Mouse (Mus musculus): ENCODE results near the gene Baz2b. TPM values are rescaled to one million over a fixed set of nuclear protein-coding genes. Genes with fewer than 3 reads are reported as not detected.

Gene Baz2b
- polyA plus RNA-seq, 1 experiment from 2014 or later: 46.3 TPM

DNA sequence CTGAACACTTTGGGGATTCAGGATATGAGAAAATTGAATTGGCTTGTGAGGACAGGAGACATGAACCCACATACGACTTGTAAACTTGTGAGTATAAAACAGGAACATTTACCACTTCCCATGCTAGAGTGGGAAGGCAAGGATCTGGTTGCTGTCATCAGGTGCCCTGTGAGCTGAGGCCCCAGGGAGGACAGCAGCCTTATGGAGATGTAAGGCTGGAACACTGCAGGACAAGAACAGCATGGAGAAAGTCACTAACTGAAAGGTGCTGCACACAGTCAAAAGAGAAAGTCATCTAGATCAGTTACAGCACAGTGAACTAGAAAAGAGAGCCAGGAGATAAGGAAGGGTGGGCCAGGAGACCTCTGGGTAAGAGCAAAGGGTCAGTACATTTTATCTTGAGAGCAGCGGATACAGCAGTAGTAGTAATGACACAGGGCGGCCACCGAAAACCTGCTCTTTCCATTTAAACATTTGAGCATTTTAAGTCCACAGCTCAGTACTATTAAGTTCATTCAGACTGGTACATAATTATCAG, 236.5 kb downstream of the Baz2b start:
- no peaks in the 10 kb centered on the region for H3K27me3 ChIP-seq (replicated peaks)
- ATAC-seq: no peak
- no peaks in the 10 kb centered on the region for H3K4me1 ChIP-seq (replicated peaks)
- H3K36me3 ChIP-seq: peaks cover 15% of the 10 kb centered on the region
- H3K4me3 ChIP-seq (replicated peaks): no peak overlapping the region
- 82% methylated on average over 4 of the region's 4 CpGs for WGBS
- H3K9me3 ChIP-seq: no peaks in the 10 kb centered on the region
- no peak overlapping the region for H3K9ac ChIP-seq
- no peak overlapping the region for H3K4me2 ChIP-seq (replicated peaks)
- no peak overlapping the region for H3K27ac ChIP-seq

GRCm38 (mm10) chr2:59970511-59970910, 239.1 kb downstream of the Baz2b start:
- Histone ChIP-seq H3K9ac (no peak overlapping the region), H3K27me3 (replicated peaks) (no peaks in the 10 kb centered on the region), H3K36me3 (peaks cover 21% of the 10 kb centered on the region), H3K4me2 (replicated peaks) (no peak overlapping the region), H3K4me1 (replicated peaks) (no peaks in the 10 kb centered on the region), H3K9me3 (no peaks in the 10 kb centered on the region), H3K27ac (no peak overlapping the region), H3K4me3 (replicated peaks) (no peak overlapping the region)
- WGBS: 79% methylated on average over 9 of the region's 9 CpGs
- no peak for ATAC-seq

DNA sequence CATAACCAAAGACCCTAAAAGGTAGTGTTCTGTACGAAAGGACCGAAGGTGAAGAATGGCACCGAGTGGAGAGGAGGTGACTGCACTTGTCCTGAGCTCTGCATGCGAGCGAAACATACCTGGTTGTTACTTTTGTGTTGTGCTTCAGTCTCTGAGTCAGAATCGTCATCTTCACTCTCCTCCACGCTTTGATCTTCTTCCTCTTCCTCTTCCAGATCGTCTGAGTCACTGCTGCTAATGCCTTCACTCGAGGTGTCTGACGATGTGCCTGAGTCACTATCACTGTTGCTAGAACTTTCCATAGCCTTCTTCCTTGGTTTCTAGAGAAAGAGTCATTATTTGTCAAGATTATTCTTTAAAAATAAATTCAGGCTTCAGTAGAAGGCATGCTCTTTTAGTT, 240.5 kb downstream of the Baz2b start:
- peaks cover 19% of the 10 kb centered on the region for H3K36me3 ChIP-seq
- no peak for ATAC-seq
- H3K4me3 ChIP-seq (replicated peaks): no peak overlapping the region
- H3K4me2 ChIP-seq (replicated peaks): no peak overlapping the region
- no peaks in the 10 kb centered on the region for H3K9me3 ChIP-seq
- no peak overlapping the region for H3K9ac ChIP-seq
- H3K27me3 ChIP-seq (replicated peaks): no peaks in the 10 kb centered on the region
- H3K27ac ChIP-seq: no peak overlapping the region
- H3K4me1 ChIP-seq (replicated peaks): no peaks in the 10 kb centered on the region
- whole genome bisulfite sequencing: 84% methylated on average over 10 of the region's 10 CpGs

DNA sequence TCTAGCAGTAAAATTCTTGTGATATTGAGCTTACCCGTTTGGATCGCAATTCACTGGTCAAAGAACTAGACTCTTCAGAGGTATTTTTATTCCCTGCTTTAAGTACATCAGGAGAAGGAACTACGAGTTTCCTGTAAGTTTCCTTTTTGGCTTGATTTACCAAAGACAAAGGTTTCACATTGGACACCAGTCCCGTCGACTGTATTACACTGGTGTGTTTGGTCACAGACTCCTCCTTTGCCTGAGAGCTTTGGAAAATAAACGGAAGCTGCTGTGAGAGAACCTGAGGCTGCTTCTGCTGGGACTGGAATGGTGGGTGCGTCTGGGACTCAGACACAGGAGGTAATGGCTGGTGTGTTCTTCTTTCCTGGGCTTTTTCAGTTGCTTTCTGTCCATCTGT, 241.0 kb downstream of the Baz2b start:
- ATAC-seq: no peak
- peaks cover 19% of the 10 kb centered on the region for H3K36me3 ChIP-seq
- H3K27me3 ChIP-seq (replicated peaks): no peaks in the 10 kb centered on the region
- H3K4me2 ChIP-seq (replicated peaks): no peak overlapping the region
- 87% methylated on average over 7 of the region's 7 CpGs for WGBS
- no peak overlapping the region for H3K9ac ChIP-seq
- H3K27ac ChIP-seq: no peak overlapping the region
- no peaks in the 10 kb centered on the region for H3K4me1 ChIP-seq (replicated peaks)
- H3K4me3 ChIP-seq (replicated peaks): no peak overlapping the region
- no peaks in the 10 kb centered on the region for H3K9me3 ChIP-seq

GRCm38 (mm10) chr2:59966454-59966853, 243.2 kb downstream of the Baz2b start:
- H3K9me3 ChIP-seq: no peaks in the 10 kb centered on the region
- H3K9ac ChIP-seq: no peak overlapping the region
- no peak overlapping the region for H3K4me2 ChIP-seq (replicated peaks)
- H3K27me3 ChIP-seq (replicated peaks): no peaks in the 10 kb centered on the region
- H3K4me3 ChIP-seq (replicated peaks): no peak overlapping the region
- H3K36me3 ChIP-seq: peaks cover 25% of the 10 kb centered on the region
- ATAC-seq: no peak
- H3K27ac ChIP-seq: no peak overlapping the region
- 84% methylated on average over 6 of the region's 6 CpGs for WGBS
- no peaks in the 10 kb centered on the region for H3K4me1 ChIP-seq (replicated peaks)

DNA sequence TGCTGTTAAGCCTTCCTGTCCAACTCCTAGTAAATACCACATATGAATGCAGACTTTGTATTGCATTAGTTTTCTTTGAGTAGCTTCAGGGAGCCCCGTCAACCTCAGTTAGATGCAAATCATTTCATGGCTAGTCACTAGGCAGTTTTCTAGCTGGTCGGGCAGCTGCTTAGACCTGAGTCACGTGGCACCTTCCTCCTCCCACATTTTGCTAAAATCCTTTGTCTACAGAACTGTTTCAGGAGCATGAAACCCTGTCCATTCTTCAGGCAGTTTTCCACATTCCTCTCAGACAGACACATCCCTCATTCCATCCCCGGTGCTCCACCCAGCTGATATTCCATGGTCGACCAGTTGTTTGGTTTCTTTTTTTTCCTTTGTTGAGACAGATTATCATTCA, 246.6 kb downstream of the Baz2b start:
- H3K4me2 ChIP-seq (replicated peaks): no peak overlapping the region
- H3K27me3 ChIP-seq (replicated peaks): no peaks in the 10 kb centered on the region
- no peak for ATAC-seq
- H3K27ac ChIP-seq: no peak overlapping the region
- 74% methylated on average over 5 of the region's 5 CpGs for WGBS
- H3K4me1 ChIP-seq (replicated peaks): no peaks in the 10 kb centered on the region
- peaks cover 15% of the 10 kb centered on the region for H3K36me3 ChIP-seq
- no peak overlapping the region for H3K4me3 ChIP-seq (replicated peaks)
- H3K9ac ChIP-seq: no peak overlapping the region
- H3K9me3 ChIP-seq: no peaks in the 10 kb centered on the region

DNA sequence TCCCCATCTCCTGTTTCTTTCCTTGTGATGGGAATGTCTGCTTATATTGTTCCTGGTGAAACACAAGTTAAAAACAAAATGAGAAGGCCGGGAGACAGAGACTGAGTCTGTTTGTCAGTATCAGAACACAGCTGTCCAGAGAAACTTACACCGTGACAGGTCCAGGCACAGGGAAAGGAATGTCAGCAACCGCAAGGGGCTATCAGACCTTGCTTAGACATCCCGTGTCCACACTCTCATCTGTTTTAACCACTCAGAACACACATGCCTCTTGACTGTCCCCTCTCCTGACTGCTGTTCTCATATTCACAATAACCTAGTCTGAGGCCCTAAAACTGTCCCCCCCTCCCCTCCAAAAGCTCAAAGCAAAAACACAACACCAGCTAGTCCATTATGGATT, 247.1 kb downstream of the Baz2b start:
- no peak for ATAC-seq

DNA sequence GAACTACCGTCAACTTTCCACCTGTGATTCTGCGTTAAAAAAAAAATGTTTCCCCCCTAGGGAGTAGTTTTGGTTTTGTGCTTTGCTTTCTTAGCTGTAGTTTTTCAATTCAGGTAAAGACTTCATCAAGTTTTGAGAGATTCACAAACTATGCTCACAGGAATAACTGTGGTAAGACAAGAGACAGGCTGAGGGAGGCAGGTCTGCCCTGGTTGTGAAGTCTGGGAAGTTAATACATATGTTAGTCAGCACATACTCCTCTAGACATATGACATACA, 249.2 kb downstream of the Baz2b start:
- Histone ChIP-seq H3K4me2 (replicated peaks) (no peak overlapping the region), H3K4me3 (replicated peaks) (no peak overlapping the region), H3K4me1 (replicated peaks) (no peaks in the 10 kb centered on the region), H3K27ac (no peak overlapping the region), H3K36me3 (peaks cover 10% of the 10 kb centered on the region), H3K9ac (no peak overlapping the region), H3K9me3 (no peaks in the 10 kb centered on the region), H3K27me3 (replicated peaks) (no peaks in the 10 kb centered on the region)
- 88% methylated on average over 2 of the region's 2 CpGs for WGBS
- ATAC-seq: no peak

More for the DNA sequence above, 247.1 kb downstream of the Baz2b start:
- Histone ChIP-seq H3K4me1 (replicated peaks) (no peaks in the 10 kb centered on the region), H3K27ac (no peak overlapping the region), H3K36me3 (peaks cover 16% of the 10 kb centered on the region), H3K9ac (no peak overlapping the region), H3K9me3 (no peaks in the 10 kb centered on the region), H3K27me3 (replicated peaks) (no peaks in the 10 kb centered on the region), H3K4me2 (replicated peaks) (no peak overlapping the region), H3K4me3 (replicated peaks) (no peak overlapping the region)
- 79% methylated on average over 4 of the region's 4 CpGs for WGBS

- Histone ChIP-seq H3K9ac (no peak overlapping the region), H3K36me3 (peaks cover 10% of the 10 kb centered on the region), H3K27ac (no peak overlapping the region), H3K27me3 (replicated peaks) (no peaks in the 10 kb centered on the region), H3K4me2 (replicated peaks) (no peak overlapping the region), H3K4me1 (replicated peaks) (no peaks in the 10 kb centered on the region), H3K4me3 (replicated peaks) (no peak overlapping the region), H3K9me3 (no peaks in the 10 kb centered on the region)
- no peak for ATAC-seq
- 82% methylated on average over 14 of the region's 14 CpGs for WGBS
These were observed 249.8 kb downstream of the Baz2b start for GRCm38 (mm10) chr2:59959668-59960494.

GRCm38 (mm10) chr2:59958543-59958942, 251.1 kb downstream of the Baz2b start:
- Histone ChIP-seq H3K36me3 (peaks cover 10% of the 10 kb centered on the region), H3K4me1 (replicated peaks) (no peaks in the 10 kb centered on the region), H3K9ac (no peak overlapping the region), H3K27me3 (replicated peaks) (no peaks in the 10 kb centered on the region), H3K4me3 (replicated peaks) (no peak overlapping the region), H3K9me3 (no peaks in the 10 kb centered on the region), H3K27ac (no peak overlapping the region), H3K4me2 (replicated peaks) (no peak overlapping the region)
- 42% methylated on average over 6 of the region's 6 CpGs for WGBS
- ATAC-seq: no peak

GRCm38 (mm10) chr2:59955916-59956315, 253.7 kb downstream of the Baz2b start:
- H3K36me3 ChIP-seq: peaks cover 4% of the 10 kb centered on the region; the same call in 1 of the 2 replicates
- H3K9me3 ChIP-seq: no peaks in the 10 kb centered on the region
- ATAC-seq: no peak
- H3K4me1 ChIP-seq (replicated peaks): no peaks in the 10 kb centered on the region
- no peak overlapping the region for H3K4me2 ChIP-seq (replicated peaks)
- no peak overlapping the region for H3K9ac ChIP-seq
- H3K27me3 ChIP-seq (replicated peaks): no peaks in the 10 kb centered on the region
- no peak overlapping the region for H3K27ac ChIP-seq
- H3K4me3 ChIP-seq (replicated peaks): no peak overlapping the region
- WGBS: 89% methylated on average over 7 of the region's 7 CpGs

- no peak for ATAC-seq
- no peak overlapping the region for H3K9ac ChIP-seq
- no peak overlapping the region for H3K27ac ChIP-seq
- no peaks in the 10 kb centered on the region for H3K4me1 ChIP-seq (replicated peaks)
- H3K27me3 ChIP-seq (replicated peaks): no peaks in the 10 kb centered on the region
- H3K36me3 ChIP-seq: peaks cover 4% of the 10 kb centered on the region; the same call in 1 of the 2 replicates
- WGBS: 77% methylated on average over 3 of the region's 3 CpGs
- H3K4me2 ChIP-seq (replicated peaks): no peak overlapping the region
- no peaks in the 10 kb centered on the region for H3K9me3 ChIP-seq
- H3K4me3 ChIP-seq (replicated peaks): no peak overlapping the region
These were observed 254.8 kb downstream of the Baz2b start for GRCm38 (mm10) chr2:59954791-59955190.
